Mouse (Mus musculus): ENCODE results near the gene 2010111I01Rik.
"Not testable (repeated sequence)": the region's sequence is repeated elsewhere in the genome, so short reads cannot be mapped to it uniquely, and the experiment has no call there.

Gene 2010111I01Rik

DNA sequence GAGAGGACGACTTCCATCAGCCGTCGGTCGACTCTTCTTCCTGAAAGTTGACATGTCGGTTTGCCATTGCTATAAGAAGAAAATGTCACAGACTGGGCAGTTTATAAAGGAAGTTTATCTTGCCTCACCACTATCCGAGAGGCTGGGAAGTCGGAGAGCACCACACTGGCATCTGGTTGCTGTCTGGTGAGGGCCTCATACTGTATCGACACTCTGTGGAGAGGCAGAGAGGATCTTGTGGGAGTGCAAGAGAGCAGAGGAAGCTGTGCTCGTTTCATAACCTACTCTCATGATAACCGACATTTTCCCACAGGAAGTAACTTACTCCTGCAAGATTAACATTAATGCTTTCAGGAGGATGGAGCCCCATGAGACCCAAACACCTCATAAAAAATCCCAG lies 7.9 kb upstream of the 2010111I01Rik start:
- DNase-seq = no peak

DNA sequence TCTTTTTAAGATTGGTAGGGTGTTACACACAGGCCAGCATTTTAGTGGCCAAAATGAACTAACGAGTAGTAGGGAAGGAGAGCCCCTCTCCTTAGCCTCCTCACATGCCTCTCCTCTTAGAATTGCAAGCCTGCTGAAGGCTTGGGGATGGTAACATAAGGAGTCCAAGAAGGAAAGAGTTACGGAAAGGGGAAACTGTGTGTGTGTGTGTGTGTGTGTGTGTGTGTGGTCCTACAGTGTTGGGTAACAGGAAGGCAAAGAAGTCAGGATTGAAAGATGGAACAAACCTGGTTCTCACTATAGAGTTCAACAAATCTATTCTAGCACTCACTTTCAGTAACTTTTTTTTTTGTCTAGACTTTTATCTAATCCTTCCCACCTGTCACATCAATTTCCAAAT lies 1.3 kb upstream of the 2010111I01Rik start:
- no peak for DNase-seq

DNA sequence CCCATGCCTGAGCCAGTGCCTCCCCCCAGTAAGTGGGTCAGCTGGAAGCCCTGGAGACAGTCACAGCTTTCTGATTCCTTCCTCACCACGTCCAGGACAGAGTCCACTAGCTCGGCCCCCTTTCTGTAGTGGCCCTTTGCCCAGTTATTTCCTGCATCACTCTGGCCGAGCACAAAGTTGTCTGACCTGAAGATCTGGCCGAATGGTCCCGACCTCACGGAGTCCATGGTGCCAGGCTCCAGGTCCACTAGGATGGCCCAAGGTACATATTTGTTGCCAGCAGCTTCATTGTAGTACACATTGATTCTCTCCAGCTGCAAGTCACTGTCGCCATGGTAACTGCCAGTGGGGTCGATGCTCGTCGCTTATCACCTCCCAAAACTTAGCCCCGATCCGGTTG lies 3.5 kb downstream of the 2010111I01Rik start:
- DNase-seq = no peak

DNA sequence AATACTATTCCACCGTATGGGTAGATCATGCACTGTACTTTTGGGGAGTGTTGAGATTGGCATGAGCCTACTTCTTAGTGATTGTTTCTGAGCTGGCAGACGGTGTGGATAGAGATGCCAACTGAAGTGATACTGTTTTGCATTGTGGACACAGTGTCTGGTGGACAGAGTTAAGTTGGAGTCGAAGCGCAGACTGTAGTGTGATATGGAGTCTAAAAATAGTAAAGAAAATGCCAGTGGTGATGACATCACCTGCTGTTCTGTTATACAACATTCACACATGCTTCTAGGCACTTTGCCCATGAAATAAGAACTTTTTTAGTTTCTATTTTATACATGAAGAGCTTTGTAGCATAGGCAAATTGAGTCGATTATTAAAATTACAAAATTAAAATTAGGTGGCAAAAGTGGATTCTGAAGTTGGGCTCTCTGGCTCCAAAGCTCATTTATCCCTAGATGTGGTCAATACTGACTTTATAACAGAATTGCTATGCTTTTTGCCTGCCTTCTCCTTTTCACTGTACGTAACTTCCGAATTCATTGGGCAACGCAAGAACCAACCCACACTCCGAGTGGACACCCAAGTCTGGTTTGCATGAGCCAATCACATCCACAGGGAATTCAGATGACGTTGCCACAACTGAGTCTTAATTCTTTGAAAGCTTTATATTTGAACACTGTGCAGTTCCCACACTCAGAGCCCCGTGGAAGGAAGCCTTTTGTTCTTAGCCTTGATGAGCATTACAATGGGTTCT lies 6.0 kb downstream of the 2010111I01Rik start:
- DNase-seq = no peak

DNA sequence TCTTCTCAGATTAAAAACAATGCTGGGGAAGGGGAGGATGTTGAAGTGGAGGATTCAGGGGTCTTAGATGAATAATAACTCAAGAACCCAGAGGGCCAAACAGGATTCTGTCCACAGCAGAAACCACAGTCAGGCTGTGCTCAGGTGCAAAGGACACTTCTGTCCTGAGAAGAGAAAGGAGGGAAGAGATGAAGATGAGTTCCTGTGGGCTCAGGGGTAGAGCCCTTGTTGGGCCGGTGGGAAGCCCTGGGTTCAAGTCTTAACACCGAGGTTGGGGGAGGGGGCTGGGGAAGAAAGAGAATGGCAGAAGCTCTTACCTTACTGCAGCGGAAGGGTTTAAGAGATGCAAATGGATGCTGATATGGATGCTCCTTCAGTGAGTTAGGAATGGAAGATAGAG lies 7.7 kb downstream of the 2010111I01Rik start:
- no peak for DNase-seq

DNA sequence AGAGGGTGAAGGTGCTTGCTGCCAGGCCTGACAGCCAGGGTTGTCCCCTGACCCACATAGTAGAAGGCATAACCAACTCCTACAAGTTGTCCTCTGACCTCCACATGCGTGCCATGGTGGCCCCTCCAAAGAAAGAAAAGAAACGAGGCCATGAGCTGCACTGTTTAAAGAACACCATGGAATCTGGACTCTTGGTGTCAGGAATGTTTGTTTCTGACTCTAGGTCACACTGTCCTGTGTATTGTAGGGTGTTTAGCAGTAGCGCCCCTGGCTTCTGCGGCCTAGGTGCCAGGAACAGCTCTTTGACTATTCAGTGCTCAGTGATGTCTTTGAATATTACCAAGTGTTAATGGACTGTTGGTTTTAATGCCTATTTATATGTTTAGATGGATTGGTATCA lies 8.4 kb downstream of the 2010111I01Rik start:
- no peak for DNase-seq

DNA sequence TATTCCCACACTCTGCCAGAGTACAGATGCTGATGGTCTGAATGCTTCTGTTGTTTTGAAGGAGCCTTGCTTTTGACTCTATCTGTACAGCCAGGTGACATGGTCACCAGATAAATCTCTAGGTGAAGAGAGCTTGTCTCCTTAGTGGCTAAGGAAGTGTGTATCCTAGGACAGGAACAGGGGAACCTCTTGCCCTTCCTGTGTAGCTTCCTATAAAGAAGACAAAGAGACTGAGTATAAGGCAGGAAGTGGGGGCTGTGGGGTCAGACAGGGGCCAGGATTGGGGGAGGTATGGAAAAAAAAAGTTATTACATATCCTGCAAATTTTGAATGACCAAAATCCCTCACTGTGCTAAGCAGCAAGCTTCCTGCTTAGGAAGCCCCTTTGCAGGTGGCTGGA lies 13.4 kb downstream of the 2010111I01Rik start:
- peak in 1 of 2 experiments; percentile 38 for DNase-seq

DNA sequence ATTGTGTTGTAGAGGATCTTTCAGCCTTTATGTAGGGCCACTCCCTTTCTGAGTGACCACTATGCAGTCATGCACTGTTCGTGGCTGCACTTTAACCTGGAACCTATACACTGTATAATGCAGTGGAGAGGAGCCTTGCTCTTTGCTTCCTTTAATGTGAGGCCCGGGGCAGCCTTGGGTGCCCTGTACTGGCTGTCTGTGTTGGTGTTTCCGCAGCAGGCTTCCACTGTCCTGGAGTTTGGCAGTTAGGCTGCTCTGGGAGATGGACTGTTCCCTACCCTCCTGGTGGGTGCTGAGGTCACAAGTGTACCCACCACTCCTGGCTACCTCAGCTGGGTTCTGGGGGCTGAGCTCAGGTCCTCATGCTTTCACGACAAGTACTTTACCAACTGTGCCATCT lies 14.1 kb downstream of the 2010111I01Rik start:
- no peak for DNase-seq

DNA sequence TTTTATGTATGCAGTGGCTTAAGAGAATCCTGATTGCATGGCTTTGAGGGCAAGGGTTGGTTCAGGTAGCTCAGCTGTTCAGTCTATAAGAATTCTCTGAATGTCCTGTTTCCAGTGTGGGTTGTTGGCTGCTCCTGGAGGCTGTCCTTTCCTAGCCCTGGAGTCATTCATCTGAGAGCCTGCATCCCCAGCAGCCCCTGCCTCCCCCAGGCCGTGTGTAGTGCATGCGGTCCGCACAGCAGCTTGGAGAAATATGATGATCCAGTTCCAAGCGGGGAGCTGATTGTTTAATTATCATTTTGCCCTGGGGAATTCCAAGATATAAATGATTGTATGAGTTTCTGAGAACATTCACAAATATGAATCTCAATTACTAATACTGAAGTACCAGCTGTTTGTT lies 14.5 kb downstream of the 2010111I01Rik start:
- no peak for DNase-seq

DNA sequence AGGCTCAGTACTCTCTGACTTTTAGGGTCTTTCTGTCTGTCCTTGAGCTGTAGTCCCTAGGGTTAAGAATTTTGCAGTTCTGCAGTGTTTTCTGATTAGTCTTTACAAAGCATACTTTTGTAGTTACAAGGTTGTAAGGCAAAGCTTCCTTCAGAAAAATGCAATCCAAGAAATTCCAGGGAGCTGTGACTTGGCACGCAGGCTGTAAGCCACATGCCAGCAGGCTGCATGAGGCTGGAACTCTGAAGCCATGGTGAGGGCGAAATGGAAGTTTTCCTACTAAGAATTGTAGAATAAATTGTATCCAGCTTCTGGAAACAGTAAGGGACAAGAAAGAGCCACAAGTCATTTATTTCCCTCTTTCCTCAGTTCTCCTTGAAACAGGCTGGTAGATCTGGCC lies 15.4 kb downstream of the 2010111I01Rik start:
- DNase-seq = peak in 1 of 2 experiments; percentile 68

DNA sequence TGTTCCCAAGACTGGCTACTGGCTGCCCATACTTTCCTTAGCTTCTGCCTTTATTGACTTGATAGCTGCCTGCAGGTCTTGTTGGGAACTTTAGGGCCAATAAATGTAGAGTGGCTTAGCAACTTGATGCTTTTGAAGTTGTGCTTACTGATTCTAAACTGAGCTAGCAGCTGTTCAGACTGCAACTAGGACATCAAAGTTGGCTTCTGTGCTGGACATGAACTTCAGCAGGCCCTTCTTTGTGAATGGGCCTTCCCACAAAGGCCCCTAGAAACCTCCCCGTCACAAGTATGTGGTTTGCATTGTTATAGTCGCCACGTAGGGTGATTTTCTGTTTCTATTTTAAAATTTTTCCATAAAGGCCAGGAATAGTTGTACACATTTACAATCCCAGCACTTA lies 19.8 kb downstream of the 2010111I01Rik start:
- DNase-seq = no peak

DNA sequence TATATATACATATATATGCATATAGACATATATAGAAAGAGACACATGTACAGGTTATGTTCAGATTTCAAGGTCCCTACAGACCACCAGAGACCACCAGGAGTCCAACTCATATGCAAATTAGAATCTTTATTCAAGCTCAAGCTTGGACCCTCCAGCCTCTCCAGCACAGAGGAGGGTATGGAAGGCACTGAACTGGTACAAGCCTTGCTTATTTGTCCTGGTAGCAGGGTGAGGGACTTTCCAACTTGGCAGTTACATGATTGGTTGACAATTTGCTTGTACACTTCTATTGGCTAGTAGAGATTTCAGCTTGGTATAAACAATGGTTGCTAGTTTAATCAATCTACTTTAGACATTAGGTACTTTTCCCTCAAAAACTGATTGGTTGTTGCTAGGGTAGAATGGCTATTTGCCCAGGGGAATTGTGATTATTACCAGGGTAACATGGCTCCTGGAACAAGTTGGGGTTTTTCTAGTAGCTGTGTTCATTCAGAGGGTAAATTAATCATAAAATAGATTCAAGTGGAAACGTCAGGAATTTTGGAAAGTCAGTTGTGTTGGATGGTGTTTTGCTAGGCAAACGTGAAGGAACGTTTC lies 25.3 kb downstream of the 2010111I01Rik start:
- no peak for DNase-seq

DNA sequence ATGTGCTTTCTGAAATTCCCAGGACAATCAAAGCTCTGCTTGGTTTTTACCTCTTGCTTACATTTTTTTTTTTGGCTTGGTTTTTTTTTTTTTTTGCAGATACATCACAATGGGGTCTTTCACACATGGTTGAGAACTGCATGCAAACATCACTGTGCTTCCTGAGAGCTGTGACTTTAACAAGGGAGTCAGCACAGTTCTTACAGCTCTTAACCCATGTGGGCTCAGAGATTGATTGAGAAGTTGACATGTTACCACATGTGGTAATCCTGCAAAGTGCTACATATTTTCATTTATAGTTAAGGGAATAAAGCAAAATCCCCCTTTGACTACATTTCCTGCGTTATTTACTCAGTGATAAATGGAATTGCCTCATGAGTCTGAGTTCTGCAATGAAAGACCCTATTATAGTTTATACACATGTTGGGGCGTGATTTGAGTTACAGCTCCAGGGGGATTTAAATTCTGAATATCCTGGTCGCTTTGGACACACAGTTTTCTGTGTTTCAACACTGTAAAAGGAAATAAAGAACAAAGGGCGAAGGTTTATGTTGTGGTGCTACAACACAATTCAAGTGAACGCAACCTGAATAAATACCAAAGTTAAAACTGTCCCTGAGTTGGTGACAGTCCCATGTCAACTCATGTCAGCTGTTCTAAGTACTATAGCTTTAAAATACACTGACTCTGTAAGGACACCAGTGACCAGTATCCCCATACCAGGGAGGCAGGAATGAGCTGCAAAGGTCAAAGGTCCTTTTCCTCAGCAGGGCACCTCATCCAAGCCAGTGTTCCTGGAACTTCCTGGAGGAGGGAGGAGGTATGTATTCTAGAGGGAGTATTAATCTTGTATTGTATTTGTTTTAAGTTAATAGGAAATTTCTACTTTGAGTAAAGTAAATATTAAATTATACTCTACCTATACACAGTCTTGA lies 29.1 kb downstream of the 2010111I01Rik start:
- no peak for DNase-seq

DNA sequence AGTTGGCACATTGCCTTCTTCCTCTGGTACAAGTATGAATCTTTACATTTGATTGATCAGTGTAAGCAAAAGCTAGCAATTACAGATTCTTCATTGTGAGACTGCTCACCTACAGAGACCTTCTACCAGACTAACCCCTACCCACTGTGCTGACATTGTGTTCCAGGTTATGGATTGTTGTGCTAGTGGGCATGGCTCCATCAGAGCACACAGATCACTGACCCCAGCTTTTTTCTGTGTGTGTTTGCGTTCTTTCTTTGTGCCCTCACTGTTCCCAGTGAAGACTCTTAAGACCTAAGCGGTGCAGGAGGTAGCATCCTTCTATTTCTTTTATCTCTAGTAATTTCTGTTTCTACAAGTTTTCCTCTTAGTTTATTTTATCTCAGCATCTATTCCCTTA lies 32.1 kb downstream of the 2010111I01Rik start:
- no peak for DNase-seq

DNA sequence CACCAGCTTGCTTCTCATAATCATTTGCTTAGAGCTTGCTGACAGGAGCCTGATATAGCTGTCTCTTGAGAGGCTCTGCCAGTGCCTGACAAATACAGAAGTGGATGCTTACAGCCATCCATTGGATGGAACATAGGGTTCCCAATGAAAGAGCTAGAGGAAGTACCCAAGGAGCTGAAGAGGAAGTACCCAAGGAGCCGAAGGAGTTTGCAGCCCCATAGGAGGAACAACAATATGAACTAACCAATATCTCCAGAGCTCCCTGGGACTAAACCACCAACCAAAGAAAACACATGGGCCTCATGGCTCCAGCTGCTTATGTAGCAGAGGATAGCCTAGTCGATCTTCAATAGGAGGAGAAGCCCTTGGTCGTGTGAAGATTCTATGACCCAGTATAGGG lies 42.8 kb downstream of the 2010111I01Rik start:
- not testable (repeated sequence) for DNase-seq

DNA sequence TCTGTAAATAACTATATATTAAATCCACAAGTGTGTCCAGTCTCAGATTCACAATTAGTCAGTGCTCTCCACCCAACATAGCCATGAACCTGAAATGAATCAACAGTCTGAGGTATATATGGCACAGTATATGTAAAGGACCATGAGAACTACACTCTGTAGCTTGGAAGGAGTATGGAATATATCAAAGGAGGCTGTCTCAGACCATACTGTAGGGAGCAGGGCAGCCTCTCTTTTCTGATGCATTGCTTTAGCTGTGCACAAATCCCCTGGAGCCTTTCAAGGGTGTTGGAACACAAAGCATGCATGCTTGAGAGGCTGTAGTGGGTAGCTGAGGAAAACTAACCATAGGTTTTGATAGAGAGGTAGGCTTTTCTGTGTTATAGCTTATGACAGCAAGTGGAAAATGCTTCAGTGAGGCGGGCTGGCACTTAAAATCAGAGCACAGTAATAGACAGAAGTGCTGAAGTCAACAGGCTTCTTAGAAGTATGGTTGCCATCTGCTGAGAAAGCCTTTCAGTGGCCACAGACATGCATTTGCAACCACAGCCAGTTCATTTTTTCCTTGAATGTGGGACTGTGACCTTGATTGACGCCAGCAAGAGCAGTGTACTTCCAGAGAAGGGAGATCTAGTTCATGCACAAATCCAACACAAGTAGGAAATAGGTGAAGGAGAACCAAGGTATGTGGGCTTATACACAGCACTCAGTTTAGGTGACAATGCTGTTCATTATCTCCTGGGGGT lies 45.8 kb downstream of the 2010111I01Rik start:
- peak in 1 of 2 experiments; percentile 3 for DNase-seq

DNA sequence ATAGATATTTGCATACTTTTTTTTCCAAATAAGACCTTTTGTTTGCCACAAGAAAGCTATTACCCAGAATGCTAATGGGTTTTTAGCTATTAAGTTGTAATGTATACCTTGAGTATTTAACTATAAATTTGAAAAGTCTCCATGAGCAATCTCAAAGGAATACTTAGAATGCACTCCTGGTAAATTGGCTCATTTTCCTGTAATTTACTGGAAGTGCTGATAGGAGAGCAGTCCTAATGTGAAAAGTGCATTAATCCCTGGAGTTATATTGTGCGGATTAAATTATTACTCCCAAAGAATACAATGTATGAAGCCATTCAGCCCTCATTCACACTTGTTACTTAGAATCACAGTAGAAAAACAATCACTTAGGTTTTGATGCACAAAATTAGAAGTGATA lies 49.7 kb downstream of the 2010111I01Rik start:
- no peak for DNase-seq

DNA sequence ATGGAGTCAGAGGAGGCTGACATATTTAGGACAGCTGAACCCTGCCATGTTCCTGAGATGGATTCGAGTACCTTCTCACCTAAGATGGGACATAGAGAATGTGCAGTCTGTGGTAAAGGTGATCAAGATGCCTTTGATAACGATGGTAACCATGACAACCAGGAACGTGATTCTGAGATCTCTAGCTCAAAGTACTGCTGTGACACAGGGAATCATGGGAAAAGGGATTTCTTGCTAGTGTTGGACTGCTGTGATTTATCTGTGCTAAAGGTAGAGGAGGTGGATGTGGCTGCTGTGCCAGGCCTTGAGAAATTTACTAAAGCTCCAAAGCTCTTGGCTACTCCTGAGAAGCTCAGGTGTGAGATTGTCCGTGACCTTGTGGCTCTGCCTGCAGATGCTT lies 50.7 kb downstream of the 2010111I01Rik start:
- peak in 1 of 2 experiments; percentile 2 for DNase-seq

DNA sequence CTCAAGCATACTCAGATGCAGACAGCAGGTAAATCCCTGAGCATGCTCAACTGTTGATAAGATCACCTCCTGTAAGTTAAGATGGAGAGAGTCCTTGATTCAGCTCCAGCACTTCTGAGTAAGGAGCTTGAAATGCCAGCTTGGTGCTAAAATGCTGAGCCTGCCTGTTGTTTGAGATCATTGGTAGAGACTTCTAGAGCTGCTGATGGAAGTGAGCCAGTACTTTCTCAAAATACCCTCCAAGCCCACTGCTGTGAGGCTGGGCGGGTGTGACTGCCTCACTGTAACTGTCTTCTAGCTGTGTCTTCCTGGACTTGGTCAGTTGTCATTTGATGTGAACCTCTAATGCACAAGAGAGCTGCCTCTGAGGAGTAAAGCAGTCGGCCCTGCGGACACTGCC lies 51.4 kb downstream of the 2010111I01Rik start:
- DNase-seq = peak in 1 of 2 experiments; percentile 2

DNA sequence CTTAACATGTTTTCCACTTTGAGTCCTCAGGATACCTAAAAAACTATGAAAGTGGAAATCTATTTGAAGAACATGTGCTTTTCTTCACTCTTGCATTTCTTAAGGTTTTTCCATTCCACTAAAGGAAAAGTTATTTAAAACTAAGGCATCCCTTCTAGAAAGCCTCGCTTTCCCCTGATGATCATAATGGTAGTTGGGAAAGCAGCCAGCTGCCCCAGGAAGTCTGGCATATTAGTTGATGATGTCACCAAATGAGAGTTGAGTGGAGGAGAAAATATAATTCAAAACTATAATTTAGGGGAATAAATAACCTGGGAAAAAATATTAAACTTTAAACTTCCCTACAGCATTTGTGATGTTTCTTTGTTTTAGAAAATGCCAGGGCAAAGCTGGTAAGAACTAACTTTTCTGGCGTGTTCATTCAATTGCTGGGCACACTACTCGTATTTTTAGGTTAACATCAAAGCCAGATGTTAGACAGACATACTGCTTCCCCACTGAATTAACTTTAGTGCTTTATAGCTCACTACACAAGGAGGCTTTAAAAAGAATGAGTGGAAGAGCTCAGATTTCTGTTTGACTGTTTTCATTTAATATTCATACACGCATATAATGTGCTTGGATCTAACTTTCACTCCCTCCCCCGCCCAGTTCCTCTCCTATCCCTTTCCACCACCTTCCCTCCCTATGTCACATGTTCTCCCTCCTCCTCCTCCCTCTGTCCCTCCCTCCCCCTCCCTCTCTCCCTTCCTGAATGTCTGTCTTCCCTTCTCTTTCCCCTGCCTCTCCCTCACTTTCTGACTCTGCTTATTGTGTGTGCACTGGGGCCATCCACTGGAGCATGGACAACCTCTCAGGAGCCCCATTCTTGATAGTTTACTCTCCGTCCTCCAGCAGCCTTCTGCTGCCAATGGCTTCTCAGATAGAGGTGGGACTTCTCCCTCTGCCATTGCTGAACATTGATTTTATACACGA lies 58.8 kb downstream of the 2010111I01Rik start:
- peak in 1 of 2 experiments; percentile 7 for DNase-seq

DNA sequence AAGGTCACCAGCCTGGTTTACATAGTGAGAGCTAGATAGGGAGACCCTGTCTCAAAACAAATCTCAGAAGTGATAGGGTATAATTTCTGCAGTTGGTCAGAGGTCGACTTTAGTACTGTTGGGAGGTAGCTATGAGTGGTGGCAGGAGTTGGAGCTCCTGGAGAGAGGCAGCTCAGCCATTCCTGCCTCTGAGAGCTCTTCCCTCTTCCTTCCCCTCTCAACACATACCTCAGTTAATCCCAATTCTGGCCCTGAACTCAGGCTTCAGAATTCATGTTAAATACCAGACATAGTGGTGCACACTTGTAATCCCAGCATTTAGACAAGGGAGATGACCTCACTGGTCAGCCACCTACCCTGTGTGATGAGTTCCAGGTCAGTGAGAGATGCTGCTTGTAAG lies 65.3 kb downstream of the 2010111I01Rik start:
- no peak for DNase-seq

DNA sequence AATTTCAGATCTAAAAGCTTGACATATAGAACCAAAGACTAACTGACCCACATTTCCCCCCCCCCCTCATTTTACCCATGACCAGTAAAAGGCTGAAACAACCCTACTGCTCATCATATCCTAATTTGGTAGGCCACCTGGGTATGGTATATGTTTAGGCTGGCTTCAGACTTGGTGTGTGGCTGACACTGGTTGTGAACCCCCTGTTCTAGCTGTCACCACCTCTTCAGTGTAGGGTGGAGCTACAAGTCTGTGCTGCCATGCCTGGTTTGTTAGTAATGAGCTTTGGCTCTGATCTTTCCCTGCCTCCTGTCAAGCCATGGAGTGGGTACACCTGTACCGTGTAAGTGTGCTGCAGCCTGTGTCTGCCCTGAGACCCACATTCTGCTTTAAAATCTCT lies 66.6 kb downstream of the 2010111I01Rik start:
- no peak for DNase-seq
